Mouse (Mus musculus): ENCODE results near the gene Endod1.

GRCm38 (mm10) chr9:14381353-14382055 lies at the start of gene Endod1:
- TF ChIP-seq POLR2A (IDR thresholded peaks at IDR 0.05; ENCODE audit: low read depth, low read length): no peak
- TF ChIP-seq CTCF (conservative IDR thresholded peaks at IDR 0.05; ENCODE audit: insufficient read depth, insufficient read length, low read depth, low read length): no peak
